Mouse (Mus musculus) frontal cortex, postnatal 10 days (tissue): ENCODE data around the gene Cabp1.
"Not testable (repeated sequence)": the region's sequence is repeated elsewhere in the genome, so short reads cannot be mapped to it uniquely, and the experiment has no call there.

Experiments
- DNase-seq, 2 experiments: peaks; one replicate each; pipeline ENCODE4 v3.0.0; 2022; ENCODE audit warnings: low spot score in 2 of 2, mixed read lengths in 1 of 2

Cabp1 gene

DNA sequence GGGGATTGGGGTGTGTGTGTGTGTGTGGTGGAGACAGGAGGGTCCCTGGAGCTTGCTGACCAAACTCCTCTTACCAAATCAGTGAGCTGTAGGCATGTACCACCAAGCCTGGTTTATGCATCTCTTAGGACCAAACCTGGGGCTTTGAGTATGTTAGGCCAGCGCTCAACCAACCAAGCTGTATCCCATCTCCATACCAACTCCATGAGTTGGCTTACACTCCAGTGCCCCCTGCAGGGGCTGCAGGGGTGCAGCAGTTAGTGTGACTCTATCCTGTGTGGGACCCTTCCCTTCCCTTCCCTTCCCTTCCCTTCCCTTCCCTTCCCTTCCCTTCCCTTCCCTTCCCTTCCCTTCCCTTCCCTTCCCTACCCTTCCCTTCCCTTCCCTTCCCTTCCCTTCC is 19.6 kb downstream of the Cabp1 start:
- DNase-seq = no peak

DNA sequence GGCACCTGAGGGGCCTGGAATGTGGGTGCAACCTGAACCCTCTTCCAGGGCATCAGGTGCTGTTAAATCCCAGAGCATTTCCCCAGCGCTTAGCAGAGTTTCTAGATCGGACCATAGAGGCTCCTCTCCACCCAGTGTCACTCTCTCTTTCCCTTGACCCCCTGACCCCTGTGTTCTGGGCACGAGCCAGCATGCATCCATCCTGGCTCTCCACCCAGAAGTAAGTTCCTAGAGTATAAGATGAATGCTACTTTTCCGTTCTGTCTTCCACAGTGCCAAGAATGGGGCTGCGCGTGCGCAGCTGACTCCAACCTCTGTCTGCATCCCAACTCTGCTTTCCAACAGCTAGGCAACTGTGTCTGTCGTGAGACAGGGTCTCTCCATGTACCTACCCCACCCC is 24.0 kb downstream of the Cabp1 start:
- no peak for DNase-seq

DNA sequence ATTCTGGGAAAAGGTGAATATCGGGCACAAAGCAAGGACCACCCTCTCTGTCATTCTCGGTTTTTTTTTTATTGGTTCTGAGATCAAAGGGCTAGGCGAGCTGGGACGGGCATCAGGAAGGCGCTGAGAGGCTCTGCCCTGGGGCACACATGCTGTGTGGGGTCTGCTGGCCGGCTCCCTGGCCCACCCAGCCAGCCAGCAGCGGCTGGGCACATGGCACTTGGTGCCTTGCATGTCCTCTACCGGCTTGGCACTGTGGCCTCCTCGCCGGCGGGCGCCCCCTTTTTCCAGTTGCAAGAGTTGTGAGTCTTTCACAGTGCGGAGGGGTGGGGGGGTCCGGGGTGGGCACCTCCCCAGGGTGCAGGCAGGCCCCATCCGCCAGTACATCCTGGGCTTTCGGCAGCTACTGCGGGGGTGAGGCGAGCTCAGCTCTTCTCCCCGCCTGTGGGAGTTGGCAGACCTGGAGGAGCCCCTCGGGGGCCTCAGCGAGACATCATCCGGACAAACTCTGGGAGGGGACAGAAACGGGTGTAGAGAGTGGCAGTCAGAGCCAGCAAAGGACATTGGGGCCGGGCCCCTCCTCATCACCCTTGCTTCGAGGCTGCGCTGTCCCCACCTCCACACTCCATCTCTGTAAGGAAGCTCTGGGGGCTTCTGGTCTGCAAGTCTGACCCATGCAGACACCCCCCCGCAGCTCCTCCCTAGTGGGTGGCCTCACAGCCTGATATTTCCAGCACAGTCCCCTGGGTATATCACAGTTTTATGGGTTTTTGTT is 25.4 kb downstream of the Cabp1 start:
- DNase-seq = no peak

GRCm38 (mm10) chr5:115167396-115167795 is 26.8 kb downstream of the Cabp1 start:
- no peak for DNase-seq

GRCm38 (mm10) chr5:115166815-115167194 is 27.4 kb downstream of the Cabp1 start:
- DNase-seq = no peak

GRCm38 (mm10) chr5:115165895-115166814 is 28.0 kb downstream of the Cabp1 start:
- DNase-seq = no peak

- no peak for DNase-seq
Observed at GRCm38 (mm10) chr5:115165351-115165750, 28.8 kb downstream of the Cabp1 start.

DNA sequence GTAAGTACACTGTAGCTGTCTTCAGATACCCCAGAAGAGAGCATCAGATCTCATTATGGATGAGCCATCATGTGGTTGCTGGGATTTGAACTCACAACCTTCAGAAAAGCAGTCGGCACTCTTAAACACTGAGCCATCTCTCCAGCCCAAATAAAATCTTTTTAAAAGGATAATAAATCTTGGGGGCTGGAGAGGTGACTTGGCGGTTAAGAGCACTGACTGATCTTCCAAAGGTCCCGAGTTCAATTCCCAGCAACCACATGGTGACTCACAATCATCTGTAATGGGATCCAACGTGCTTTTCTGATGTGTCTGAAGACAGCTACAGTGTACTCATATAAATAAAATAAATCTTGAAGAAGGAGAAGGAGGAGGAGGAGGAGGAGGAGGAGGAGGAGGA is 29.7 kb downstream of the Cabp1 start:
- not testable (repeated sequence) for DNase-seq

GRCm38 (mm10) chr5:115163563-115163962 is 30.6 kb downstream of the Cabp1 start:
- peak; percentile 49 to 63 for DNase-seq

DNA sequence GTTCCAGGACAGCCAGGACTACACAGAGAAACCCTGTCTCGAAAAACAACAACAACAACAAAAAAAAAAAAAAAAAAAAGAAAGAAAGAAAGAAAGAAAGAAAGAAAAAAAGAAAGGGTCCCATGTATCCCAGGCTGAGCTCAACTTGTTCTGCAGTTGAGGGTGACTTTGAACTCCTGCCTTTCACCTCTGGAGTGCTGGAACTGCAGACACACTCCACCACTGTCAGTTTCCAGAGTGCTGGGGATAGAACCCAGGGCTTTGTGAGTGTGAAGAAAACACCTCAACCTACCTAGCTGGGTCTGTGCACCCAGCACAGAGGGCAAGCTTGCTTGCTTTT is 32.3 kb downstream of the Cabp1 start:
- not testable (repeated sequence) for DNase-seq

GRCm38 (mm10) chr5:115161064-115161939 is 32.9 kb downstream of the Cabp1 start:
- DNase-seq = no peak

GRCm38 (mm10) chr5:115160655-115161054 is 33.5 kb downstream of the Cabp1 start:
- no peak for DNase-seq

DNA sequence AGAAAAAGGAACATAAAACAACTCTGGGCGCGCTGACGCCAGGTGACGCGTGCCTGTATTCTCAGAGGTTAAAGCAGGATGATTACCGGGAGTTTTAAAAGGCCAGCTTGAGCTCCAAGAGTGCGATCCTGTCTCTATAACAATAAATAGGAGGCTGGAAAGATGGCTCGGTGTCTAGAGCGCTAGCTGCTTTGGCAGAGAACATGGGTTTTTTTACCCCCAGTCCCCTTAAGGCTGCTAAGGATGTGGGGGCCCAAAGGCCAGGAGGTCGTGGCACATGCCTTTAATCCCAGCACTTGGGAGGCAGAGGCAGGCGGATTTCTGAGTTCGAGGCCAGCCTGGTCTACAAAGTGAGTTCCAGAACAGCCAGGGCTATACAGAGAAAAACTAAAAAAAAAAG is 35.0 kb downstream of the Cabp1 start:
- DNase-seq = no peak

- peak; percentile 98 to 99 for DNase-seq
Observed at GRCm38 (mm10) chr5:115158040-115158983, 35.9 kb downstream of the Cabp1 start, which contains the start of gene Mlec. Mlec (minus strand) TSS chr5:115158179.

- DNase-seq = no peak
Observed at GRCm38 (mm10) chr5:115156933-115157589, 37.1 kb downstream of the Cabp1 start.

DNA sequence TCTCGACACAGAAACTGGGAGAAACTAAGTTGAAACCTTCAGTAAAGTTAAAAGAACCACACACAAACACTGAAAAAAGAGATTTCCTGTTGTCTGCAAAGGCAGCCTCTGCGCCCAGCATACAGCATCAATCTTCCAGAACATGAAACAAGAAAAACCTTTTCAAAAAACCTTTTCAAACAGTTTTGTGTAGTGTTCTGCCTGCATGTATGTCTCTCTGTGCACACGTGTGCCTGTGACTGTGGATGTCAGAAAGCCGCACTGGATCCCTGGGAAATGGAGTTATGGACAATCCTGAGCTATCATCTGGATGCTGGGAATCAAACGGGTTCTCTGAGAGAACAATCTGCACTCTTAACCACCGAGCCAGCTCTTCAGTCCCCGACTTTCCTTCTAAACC is 37.8 kb downstream of the Cabp1 start:
- DNase-seq = no peak

DNA sequence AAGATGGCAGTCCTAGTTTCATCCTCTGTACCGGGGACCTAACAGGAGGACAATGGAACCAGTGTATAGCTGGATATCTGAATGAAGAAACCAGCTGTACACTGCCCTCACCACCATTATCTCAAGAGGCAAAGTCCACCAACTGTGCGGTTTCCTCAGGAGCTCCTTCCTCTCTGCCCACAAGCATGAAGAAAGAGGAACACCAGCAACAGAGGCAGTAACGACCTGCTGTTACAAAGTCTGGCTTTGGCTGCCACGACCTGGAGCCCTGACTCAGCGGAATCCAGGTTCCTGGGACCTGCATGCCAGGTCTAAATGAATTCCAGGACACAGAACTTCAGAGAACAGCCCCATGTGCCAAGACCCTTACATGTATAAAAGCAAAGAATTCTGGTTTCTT is 38.4 kb downstream of the Cabp1 start:
- DNase-seq = no peak

DNA sequence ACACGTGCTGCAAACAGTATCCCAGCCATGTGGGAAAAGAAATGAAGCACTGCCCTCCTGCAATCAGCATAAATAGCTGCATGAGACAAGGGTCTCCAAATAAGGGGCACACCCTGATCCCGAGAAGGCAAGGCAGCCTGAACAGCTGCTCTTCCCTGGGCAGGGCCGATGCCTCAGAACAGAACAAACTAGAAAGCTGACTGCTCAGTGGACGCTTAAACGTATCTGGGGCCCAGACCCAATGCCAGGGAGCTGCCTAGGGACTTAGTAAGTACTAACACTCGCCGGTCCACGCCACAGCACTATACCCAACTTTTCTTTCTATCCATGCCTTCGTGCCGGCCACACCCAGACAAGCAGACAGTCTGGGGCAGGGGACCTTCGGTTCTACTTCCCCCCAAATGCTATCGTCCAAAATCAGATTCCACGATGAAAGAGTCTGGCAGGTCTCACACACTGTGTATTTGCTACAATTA is 39.0 kb downstream of the Cabp1 start:
- DNase-seq = no peak

DNA sequence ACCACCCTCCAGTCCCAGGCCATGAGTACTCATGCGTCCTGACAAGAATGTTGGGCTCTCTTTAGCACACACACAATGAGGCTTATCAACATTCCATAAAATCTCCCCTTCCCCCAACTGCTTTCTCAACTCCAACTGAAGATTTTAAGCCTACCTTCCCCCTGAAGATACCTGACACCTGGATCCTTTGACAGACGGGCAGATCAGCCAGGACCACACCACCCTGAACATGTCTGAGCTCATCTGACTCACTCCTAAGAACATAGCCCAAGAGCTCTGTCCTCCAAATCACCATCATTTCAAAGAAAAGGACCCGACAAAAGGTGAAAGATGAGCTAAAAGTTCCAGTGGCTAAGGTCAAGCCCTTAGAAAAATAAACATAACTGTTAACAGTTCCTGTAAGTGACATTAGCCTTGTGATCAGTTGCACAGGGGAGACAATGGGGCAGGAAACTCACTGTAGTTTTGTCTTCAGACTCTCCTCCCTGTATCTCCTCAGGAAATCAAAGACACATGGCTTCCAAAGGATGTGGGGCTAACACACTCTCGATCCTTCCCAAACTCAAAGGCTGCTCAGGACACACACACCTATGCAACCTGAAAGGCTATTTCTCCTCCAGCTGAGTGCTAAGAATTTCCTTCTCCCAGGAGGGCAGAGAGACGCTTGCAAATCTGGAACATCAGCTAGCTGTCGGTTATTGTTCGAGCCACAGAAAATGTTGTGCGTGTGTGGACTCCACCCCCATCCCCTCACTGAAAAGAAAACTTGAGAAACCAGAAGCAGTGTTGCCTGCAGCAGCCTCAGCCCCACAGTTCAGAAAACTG is 41.8 kb downstream of the Cabp1 start:
- DNase-seq = no peak
